Mouse (Mus musculus): ENCODE measurements at regions not wholly inside any gene's neighbourhood (a gene's known extent, or its start where the extent isn't known, plus 50 kb on each side); places are given as distances from the start of the nearest gene placed in this dataset.
A peak's percentile ranks its signal among the peaks of the same experiment; 100 is the strongest.
"Not testable (repeated sequence)": the region's sequence is repeated elsewhere in the genome, so short reads cannot be mapped to it uniquely, and the experiment has no call there.

GRCm38 (mm10) chr12:77589416-77589815, 351.5 kb downstream of the Fut8 start:
- no peak for DNase-seq

- DNase-seq, result no peak
Measured at GRCm38 (mm10) chr12:77594092-77594491, 356.2 kb downstream of the Fut8 start.

DNA sequence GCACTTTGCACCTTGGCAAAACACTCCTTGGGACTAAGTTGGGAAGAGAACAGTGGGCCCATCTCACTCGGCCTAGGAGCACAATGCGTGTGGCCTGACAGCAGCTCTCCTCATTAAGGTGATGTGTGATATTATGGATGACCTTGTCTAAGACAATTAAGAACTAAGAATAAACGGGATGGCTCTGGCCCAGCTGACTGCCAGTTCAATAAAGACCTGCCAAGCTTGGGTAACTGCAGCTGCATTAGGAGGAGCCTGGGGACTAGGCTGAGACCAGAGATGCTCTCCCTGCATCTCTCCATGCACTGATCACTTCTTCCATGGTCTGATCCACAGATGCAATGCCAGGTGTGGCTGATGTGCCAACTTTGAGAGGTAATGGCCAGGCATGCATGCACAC, 356.7 kb downstream of the Fut8 start:
- DNase-seq, result no peak

GRCm38 (mm10) chr12:77595821-77596220, 357.9 kb downstream of the Fut8 start:
- DNase-seq, result no peak

DNA sequence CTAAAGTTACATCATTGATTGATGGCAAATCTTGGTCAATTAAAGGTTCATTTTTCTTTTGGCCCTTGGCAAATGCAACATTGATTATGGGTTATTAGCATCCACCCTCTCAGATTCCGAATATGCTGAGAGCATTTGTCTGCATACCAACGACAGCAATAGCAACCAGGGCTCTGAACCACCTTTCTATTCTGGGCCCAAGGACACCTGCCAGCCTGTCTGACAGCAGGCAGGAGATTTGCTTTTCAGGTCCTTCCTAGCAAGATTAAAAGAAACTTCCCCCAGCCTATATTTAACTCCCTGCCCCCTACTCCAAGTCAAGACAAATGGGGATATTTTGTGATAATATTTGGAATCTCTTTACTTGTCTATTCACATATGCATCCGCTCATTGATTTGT, 358.8 kb downstream of the Fut8 start:
- DNase-seq, result no peak

GRCm38 (mm10) chr12:77597627-77598333, 359.9 kb downstream of the Fut8 start:
- DNase-seq, result no peak

DNA sequence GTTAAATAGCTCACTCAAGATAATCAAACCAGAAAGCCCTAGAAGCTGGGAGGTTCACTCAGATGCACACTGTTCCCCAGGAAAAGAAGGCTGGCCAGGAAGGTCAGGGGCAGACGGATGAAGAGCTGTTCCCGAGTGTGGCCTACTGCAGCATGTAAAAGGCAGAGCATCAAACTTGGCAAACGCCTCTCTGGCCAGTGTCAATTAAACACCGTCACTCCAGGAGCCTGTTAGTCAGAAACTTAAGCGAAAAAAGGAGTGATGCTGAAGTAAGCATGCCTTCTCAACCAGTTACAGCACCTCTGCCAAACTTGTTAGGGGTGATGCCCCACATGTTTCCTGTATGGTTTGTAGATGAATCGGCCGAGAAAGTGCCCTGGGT, 360.4 kb downstream of the Fut8 start:
- peak in 1 of 2 experiments; percentile 5 for DNase-seq

GRCm38 (mm10) chr12:77599391-77599790, 361.5 kb downstream of the Fut8 start:
- DNase-seq, result no peak

DNA sequence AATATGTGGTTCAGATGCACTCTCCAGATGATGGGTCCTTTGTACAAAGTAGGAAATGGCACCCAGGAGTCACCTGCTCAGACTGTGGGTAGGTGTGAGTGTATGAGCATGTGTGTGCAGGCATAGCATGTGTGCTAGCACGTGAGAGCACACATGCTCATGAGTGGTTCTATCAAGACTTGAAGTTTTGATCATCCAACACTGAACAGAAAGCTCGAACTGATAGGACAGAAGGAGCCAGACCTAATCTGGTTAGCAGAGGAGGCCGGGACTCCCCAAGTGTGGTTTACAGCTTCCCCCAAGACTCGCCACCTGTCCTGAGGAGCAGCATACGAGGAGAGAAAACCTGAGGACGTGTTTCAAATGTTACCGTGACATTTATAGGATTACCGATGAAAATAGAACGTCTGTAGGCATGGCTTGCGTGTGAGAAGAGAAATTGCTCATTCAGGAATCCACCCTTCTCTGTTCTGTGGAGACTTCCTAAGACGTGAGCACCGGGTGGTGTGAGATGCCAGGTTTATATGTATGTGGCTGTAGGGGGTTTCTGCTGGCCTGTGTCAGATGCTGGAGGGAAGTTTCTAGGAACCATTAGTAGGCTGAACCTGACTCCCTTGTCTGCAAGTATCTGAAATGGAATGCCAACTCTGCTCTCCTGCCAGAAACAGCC, 366.0 kb downstream of the Fut8 start:
- no peak for DNase-seq

- DNase-seq, result no peak
Measured at GRCm38 (mm10) chr12:77617552-77617951, 379.6 kb downstream of the Fut8 start.

GRCm38 (mm10) chr12:77622243-77622642, 384.3 kb downstream of the Fut8 start:
- DNase-seq, result no peak

GRCm38 (mm10) chr12:77624323-77624722, 386.4 kb downstream of the Fut8 start:
- DNase-seq, result not testable (repeated sequence)

GRCm38 (mm10) chr12:77628358-77628850, 390.5 kb downstream of the Fut8 start:
- DNase-seq, result no peak

GRCm38 (mm10) chr12:77633981-77634650, 396.2 kb downstream of the Fut8 start:
- no peak for DNase-seq

- no peak for DNase-seq
Measured at GRCm38 (mm10) chr12:77638266-77638665, 400.3 kb downstream of the Fut8 start.

GRCm38 (mm10) chr12:77642336-77642735, 404.4 kb downstream of the Fut8 start:
- DNase-seq, result no peak

- DNase-seq, result no peak
Measured at GRCm38 (mm10) chr12:77647841-77648240, 409.9 kb downstream of the Fut8 start.

DNA sequence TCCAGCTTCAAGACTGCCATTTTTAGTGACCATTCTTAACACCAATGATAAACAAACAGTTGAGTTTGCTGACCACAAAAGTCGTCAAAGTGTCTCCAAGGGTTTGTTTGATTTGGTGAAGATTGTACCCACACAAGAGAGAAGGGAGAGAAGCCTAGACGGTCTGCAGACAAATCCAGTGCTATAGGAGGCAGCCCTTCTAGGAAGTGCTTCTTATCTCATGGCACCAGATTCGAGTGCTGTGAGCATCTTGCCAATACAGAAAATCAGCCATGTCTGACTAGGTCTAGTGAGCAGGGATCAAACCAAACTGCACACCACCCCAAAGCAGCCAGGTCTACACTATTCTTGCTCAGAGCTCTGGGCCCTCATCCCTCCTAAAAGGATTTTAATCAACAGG, 416.4 kb downstream of the Fut8 start:
- DNase-seq, result no peak

DNA sequence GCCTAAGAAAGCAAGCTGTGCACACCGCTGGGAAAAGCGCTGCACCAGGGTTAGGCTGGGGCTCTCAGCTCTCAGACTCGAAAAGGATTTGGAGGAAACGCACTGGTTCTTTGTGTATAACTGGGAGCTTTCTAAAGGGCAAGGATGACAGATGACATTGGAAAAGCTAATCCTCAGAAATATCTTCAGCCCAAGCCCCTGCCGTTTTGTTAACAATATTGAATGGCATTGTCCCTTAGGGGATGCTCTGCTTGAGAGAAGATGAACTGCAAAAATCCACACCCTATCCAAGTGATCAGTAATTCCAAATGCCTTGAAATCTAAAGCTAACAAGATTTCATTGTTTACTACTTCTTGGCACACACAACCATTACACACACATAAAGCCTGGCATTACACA, 419.1 kb downstream of the Fut8 start:
- DNase-seq, result no peak

DNA sequence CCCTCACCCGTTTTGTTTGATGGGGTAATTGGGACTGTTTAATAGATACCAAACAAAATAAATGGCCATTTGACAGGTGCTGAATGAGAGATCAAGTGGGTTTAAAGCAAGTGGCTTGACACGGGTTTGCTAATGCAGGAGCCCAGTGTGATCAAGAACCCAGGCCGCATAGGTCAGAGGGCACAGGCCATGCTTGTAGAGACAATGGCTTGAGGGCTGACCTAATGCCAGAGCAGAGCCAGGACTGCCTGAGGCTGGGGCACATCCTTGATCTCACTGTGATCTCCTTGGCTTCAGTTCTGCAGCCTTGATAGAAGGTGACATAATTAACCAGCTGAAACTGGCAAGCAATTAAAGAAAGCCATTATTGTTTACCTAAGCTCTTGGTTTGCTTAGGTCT, 420.0 kb downstream of the Fut8 start:
- no peak for DNase-seq

GRCm38 (mm10) chr12:77663180-77663579, 425.3 kb downstream of the Fut8 start:
- DNase-seq, result no peak

- DNase-seq, result no peak
Measured at GRCm38 (mm10) chr12:77663665-77664374, 425.9 kb downstream of the Fut8 start.

DNA sequence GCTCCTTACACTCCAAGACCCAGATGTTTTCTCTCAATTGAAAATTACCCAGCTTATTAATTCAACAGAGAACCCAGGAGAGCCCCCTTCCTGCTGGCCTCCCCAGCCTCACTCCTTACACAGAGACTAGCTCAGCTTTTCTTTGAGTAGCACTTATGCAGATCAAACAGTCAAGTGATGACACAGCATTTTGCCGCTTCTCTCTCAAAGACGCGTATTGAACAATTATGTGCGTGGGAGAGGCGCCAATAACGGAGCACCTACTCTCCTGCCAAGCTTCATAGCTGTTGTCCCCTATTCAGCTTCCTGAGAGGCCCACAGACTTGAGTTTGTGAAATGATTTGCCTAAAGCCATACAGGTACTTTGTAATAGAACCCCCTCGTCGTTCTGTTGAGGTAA, 428.5 kb downstream of the Fut8 start:
- no peak for DNase-seq

Data from spleen, adult 18-20 months (tissue).